Mouse (Mus musculus) G1E (cell line): ENCODE measurements at regions not wholly inside any gene's neighbourhood (a gene's known extent, or its start where the extent isn't known, plus 50 kb on each side); places are given as distances from the start of the nearest gene placed in this dataset.

Experiments used
- CTCF ChIP-seq: IDR thresholded peaks from 2 replicates; pipeline ENCODE4 v1.5.1; 2012; ENCODE audit warnings: low read depth, low read length, inconsistent platforms, mixed read lengths
- POLR2AphosphoS5 ChIP-seq: IDR thresholded peaks from 2 replicates; pipeline ENCODE4 v1.6.1; 2012; ENCODE audit warnings: low read depth, low read length, inconsistent platforms; ENCODE audit not compliant: insufficient replicate concordance
- TAL1 ChIP-seq: conservative IDR thresholded peaks from 2 replicates; pipeline ENCODE4 v1.6.1; 2012; ENCODE audit warnings: low read depth, low read length, inconsistent platforms, mixed read lengths

GRCm38 (mm10) chr2:57699226-57699625, 298.5 kb upstream of the Galnt5 start:
- TF ChIP-seq CTCF (no peak), POLR2AphosphoS5 (no peak), TAL1 (no peak)
